Mouse (Mus musculus): ENCODE measurements around the gene Hps1.

DNA sequence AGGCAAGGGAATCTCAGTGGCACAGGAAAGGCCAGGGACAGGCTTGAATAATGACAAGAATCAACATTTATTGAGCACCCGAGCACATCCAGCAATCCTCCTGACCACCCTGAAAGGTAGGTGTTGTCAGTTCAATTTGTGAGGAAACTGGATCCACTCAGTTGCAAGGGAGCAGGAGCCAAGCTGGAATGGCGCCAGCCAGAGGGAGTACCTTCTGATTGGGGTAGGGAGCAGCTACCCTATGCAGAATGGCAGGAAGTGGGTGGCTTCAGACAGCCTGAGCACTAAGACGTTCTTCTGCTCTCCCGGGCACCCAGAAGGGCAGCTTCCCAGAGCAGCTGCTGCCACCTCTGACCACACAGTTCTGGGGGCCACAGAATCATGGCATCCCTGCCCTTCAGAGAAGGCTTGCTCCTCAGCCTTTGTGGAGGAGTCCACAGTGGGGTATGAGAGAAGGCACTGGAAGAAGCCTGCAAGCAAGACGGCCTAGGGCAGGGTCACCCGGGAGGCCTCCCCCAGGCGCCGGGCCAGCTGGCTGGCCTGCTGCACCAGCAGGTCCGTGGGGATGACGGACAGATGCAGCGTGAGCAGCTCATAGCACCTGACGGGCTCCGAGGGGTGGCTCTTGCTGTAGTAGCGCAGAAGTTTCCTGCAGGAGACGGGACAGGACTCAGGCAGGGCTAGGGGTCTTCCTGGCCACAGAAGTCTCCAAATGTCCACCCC is 24.5 kb downstream of the Hps1 start:
- TF ChIP-seq POLR2A (IDR thresholded peaks at IDR 0.05; ENCODE audit: control insufficient read depth, low read depth, low read length) (no peak), CTCF (IDR thresholded peaks at IDR 0.05; ENCODE audit: control insufficient read depth, insufficient read depth, insufficient replicate concordance, low read depth, low read length) (no peak)
